Mouse (Mus musculus) cerebellum, adult 9-11 months (tissue): ENCODE measurements at regions not wholly inside any gene's neighbourhood (a gene's known extent, or its start where the extent isn't known, plus 50 kb on each side); places are given as distances from the start of the nearest gene placed in this dataset.

Experiments used
- DNase-seq: peaks from one replicate; pipeline ENCODE4 v3.0.0; 2022

DNA sequence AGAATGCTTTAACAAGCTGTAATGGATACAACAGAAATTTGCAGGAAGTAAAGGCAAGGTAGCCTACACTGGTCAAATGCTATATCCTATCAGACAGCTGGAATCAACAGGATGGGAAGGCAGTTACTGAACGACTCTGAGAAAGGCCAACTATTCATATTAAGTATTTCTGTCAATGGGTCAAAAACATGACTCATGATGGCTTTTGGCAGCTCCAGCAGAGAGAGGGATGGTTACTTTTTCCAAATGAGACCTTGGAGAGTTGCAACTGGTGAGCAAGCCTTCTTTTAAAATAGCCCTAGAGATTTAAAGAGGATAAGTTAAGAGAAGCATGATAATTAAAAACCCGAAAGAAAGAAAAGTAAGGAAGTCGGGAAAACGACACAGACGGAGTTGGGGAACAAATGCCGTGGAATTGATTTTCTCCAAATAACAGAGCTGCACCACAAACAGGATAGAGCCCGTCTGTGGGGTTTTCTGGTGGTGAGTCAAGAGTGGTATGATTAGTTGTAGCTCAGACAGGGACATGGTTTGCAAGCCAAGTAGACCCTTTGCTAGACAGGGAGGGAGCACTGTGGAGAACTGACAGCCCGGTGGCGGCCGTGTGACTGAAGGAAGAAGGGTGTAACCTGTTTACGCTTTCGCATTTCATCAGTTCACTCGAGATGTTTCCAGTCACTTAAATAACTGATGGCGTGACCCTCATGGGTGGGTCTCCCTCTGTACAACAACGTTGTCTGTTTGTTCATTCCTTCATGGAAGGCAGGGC, 3638.1 kb upstream of the Gm7489 start:
- DNase-seq: no peak

DNA sequence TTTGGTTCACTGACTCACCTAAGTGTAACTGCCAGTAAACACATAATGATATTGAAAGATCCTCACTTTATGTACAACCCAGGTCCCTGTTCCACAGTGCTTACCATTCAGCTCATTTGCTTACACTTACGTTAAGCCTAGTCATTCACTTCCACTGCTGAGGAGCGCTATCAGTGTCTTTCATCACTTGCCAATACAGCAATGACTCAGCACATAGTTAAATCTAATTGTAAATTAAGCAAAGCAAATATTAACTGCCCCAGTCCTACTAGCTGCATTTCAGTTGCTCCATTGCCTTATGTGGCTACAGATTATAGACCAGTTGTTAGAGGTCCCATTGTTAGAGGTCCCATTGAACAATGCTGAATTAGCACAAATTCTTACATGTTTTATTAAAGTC, 3624.6 kb upstream of the Gm7489 start:
- DNase-seq: no peak

DNA sequence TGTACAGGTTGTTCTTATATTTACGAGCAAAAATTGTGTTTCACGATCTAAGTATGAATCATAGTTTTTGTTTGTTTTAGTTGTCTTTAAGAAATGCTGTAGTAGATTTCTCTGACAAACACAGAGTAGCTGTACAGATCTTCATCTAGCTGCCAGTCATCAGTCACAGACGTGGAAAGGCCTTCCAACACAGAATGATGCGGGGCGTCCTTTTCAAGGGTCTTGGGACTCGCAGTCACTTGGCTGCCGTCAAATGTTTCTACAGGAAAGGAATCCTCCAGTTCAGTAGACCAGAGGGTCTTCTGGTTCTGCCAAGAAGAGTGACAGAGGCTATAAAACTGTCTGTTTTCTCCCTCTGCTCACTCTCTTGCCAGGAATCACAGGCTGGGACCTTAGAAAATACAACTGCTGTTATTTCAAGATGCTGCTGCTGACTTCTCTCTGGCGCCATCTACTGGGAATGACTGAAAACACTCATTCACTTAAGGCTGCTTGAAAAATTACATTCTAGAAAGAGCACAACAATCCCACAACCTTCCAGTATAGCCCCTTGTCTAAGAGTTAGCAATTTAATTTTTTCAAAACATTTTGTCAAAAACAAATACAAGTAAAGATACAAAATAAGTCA, 3623.3 kb upstream of the Gm7489 start:
- DNase-seq: peak; percentile 17

- no peak for DNase-seq
Measured at GRCm38 (mm10) chr15:50267542-50267941, 3617.2 kb upstream of the Gm7489 start.

GRCm38 (mm10) chr15:50271646-50272045, 3613.1 kb upstream of the Gm7489 start:
- DNase-seq: no peak

DNA sequence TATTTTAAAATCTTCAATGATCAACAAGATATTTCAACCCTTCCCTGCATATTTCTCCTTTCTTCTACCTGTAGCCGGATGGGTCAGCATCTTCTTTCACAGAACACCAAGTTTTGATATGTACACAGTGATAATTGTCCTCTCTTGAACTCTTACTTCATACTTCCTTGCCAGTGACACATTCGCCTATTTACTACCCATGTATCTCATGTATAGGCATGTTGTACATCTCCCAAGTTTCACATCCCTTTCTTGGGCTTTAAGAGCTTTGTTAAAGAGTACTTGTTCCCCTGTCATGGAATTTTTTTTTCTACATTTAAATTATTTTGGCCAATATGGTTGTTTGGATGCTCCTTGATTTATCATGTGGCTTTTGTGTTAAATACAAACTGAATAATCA, 3602.1 kb upstream of the Gm7489 start:
- DNase-seq: no peak

GRCm38 (mm10) chr15:50283491-50283890, 3601.2 kb upstream of the Gm7489 start:
- no peak for DNase-seq

- DNase-seq: no peak
Measured at GRCm38 (mm10) chr15:50301831-50302230, 3582.9 kb upstream of the Gm7489 start.

GRCm38 (mm10) chr15:50304085-50304484, 3580.6 kb upstream of the Gm7489 start:
- DNase-seq: no peak

- DNase-seq: no peak
Measured at GRCm38 (mm10) chr15:50320796-50321195, 3563.9 kb upstream of the Gm7489 start.

DNA sequence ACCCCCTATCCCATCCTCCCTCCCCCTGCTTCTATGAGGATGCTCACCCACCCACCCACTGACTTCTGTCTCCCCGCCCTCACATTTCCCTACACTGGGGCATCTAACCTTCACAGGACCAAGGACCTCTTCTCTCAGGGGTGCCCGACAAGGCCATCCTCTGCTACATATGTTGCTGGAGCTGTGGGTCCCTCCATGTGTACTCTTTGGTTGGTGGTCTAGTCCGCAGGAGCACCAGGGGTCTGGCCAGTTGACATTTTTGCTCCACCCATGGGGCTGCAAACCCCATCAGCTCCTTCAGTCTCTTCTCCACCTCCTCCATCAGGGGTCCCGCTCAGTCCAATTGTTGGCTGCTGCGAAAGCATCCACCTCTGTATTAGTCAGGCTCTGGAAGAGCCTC, 3539.2 kb upstream of the Gm7489 start:
- no peak for DNase-seq

- DNase-seq: no peak
Measured at GRCm38 (mm10) chr15:50346953-50347352, 3537.8 kb upstream of the Gm7489 start.

DNA sequence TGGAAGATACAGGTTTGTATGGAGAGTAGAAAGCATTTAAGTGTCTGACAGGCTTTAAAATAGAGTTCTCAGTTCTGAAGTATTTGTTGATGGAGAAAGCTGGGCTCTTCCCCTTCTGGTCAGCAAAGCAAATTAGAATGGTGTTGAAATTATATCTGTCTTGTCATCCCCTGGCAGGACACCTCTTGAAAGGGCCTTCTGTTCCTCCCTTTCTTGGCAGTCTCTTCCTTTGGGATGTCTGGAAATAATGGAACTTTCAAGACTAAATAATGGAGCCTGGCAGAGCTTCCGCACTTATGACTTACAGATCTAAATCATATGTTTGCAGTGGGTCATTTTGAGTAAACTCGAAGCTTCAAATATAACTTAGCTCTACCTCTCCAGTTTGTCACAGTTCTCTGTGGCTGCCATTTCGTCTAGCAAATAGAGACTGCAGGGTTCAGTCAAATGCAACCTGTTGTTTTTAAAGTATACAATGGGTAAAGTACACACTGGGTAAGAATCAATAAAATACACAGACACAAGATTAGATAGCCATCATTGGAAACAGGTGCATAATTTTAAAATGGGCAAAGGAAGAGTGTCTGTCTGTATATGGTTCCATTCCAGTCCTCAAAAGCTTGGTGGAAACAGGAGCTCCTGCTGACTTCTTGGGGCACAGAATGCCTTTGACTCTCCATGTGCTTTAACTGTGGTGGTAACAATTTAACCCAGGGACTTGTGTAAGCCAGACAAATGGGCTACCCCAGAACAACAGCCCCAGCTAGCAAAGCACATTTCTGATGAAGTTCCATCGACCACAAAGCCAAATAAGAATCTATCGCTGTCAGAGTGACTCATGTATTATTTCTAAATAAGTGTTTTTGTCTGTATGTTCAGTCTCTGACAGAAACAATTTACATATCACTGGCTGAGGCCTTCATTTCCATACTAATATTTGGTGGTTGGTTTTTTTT, 3524.4 kb upstream of the Gm7489 start:
- no peak for DNase-seq

- no peak for DNase-seq
Measured at GRCm38 (mm10) chr15:50361334-50361733, 3523.4 kb upstream of the Gm7489 start.

- DNase-seq: no peak
Measured at GRCm38 (mm10) chr15:50361751-50362507, 3522.8 kb upstream of the Gm7489 start.

DNA sequence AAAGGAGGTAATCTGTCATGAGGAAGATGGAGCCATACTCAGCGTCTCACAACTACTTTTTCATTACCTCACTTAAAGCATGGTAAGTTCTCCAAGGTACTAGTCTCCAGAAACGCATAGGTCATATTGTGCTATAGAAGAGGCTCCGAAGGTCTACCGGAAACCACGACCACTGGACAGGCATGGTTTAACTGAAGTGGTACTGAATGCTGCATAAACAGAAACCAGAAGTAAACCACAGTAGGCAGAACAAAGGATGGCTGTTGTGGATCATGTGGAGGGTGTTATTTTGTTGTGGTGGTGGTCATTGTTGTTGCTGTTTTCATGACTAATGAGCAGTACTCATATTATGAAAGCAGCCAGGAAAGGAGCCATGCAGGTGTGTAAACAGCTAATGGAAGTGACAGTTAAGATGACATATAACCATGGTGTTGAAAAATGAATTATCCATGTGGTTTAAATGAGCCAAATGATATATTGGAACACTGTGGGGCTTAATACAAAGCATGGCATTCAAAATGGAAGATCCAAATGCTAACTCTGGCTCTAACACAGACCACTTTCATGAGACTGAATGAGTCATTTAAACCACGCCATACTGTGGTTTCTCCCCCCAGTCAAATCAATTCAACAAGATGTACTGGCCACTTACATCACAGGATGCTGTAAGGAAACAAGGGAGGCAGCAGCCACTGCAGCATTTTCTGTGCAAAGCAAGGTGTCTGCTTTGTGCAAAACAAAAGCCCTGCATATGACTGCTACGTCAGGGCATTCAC, 3484.5 kb upstream of the Gm7489 start:
- no peak for DNase-seq

DNA sequence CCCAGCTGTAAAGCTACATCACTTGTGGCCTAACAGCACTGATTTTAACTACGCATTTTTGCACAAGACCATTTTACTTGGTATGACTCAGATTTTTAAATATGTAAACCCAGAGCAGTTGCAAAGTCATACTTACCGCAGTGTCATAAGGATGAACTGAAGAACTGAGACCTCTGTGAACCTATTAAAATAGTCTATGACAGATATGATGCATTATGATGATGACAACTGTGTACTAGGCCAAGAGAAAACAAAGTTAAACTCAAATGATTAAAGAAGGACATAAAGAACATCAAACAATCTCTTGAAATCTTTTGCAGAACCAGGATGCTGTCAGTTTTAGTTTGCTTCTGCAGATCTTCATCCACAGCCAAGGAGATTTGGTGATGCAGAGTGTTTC, 3483.3 kb upstream of the Gm7489 start:
- DNase-seq: no peak

- no peak for DNase-seq
Measured at GRCm38 (mm10) chr15:50402551-50402950, 3482.2 kb upstream of the Gm7489 start.

DNA sequence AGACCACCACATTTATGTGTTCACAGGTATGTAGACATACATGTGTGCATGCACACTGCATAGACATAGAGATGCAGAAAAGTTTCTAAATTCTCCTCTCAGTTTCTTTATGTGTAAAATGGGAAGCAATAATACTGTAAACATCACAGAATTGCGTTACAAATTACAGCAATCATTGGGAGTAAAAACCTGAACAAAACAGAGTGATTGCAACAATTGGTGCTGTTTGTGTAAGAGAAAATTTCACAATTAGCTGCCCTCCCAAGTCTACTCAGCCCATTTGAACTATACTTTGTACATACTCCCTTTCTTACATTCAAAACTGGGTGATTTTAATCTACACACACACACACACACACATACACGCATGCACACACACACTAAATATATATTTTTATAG, 3480.8 kb upstream of the Gm7489 start:
- no peak for DNase-seq

DNA sequence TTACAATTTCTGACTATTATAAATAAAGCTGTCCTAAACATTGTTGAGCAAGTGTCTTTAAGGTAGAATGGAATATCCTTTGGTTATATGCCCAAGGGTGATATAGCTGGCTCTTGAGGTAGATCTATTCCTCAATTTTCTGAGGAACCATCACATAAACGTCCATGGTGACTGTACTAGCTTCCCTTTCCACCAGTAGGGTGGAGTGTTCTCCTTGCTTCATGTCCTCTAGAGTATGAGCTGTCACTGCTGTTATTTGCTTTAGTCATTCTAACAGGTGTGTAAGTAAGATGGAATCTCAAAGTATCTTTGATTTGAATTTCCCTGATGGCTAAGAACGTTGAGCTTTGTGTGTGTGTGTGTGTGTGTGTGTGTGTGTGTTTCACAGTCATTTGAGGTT, 3475.7 kb upstream of the Gm7489 start:
- no peak for DNase-seq

GRCm38 (mm10) chr15:50417641-50418040, 3467.1 kb upstream of the Gm7489 start:
- DNase-seq: no peak

DNA sequence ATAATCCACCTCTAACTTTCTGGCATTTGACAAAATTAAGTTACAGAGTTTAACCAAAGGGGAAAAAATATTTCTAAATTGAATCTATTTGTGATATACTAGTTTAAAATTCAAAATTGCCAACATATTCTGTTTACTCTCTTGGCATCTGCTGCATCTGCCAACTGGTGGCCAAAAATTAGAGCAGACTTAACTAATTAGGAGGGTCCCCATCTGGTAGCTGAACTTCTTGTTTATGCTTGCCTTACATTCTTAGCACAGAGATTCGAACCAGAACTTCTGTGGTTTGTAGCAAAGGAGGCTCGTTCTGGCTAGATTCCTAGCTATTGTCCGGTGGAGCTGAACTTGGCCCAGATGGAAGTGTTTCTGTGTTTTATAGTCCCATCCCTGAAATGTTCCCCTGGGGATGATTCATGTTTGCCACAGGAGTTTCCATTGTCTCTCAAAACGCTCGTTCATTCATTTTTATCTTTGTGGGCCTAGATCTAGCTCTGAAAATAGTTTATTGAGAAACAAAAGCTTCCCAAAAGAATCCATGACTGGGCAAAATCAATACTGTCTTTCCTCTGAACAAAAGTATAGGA, 3461.5 kb upstream of the Gm7489 start:
- DNase-seq: no peak
